Mouse (Mus musculus): ENCODE data around the gene Slc26a6.

The Slc26a6 gene

DNA sequence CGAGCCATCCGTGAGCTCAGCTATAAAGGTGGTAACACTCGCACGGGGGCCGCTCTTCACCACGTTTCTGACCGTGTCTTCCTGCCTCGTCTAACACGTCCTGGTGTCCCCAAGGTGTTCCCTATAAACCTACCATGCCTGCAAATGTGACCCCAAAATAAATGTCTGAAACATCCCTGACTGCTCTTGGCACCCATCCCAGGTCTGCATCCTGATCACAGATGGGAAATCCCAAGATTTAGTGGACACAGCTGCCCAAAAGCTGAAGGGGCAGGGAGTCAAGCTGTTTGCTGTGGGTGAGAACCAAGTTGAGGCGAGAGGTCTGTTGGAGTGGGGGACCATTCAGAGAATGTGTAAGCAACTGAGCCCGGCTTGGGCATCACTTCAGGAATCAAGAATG, 102.2 kb downstream of the Slc26a6 start:
- DNase-seq (ENCODE audit: extremely low read depth, low read depth, low spot score), result no peak

DNA sequence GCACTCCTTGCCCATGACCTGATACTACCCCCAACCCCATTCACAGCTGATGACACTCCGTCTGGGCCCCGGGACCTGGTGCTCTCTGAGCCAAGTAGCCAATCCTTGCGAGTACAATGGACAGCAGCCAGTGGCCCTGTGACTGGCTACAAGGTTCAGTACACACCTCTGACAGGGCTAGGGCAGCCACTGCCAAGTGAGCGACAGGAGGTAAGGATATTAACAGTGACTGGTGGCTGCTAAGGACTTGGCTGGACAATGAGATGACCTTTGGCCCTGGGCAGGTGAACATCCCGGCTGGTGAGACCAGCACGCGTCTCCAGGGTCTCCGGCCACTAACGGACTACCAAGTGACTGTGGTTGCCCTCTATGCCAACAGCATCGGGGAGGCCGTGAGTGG, 102.8 kb downstream of the Slc26a6 start:
- no peak for DNase-seq (ENCODE audit: extremely low read depth, low read depth, low spot score)

Data from fat pad, adult 2 months (tissue).